Mouse (Mus musculus) brain, embryonic 14.5 days (tissue): ENCODE measurements around the gene Tnfsf12. TPM values are rescaled to one million over a fixed set of nuclear protein-coding genes. Genes with fewer than 3 reads are reported as not detected.

ENCODE experiments used
- DNase-seq: peaks from one replicate; pipeline ENCODE4 v3.0.0-alpha.2; 2011; ENCODE audit warnings: low read depth
- CTCF ChIP-seq: fragments of 200-500 bp; IDR thresholded peaks from 2 replicates; pipeline ENCODE4 v1.5.1; 2012; ENCODE audit warnings: inconsistent platforms, mild to moderate bottlenecking, moderate library complexity, borderline replicate concordance; ENCODE audit not compliant: insufficient read depth, insufficient read length; ENCODE audit errors: extremely low read depth
- POLR2A ChIP-seq: fragments of 200-500 bp; IDR thresholded peaks from 2 replicates; pipeline ENCODE4 v1.6.1; 2012; ENCODE audit warnings: mild to moderate bottlenecking, inconsistent platforms, borderline replicate concordance; ENCODE audit not compliant: poor library complexity, insufficient read depth, insufficient read length, severe bottlenecking; ENCODE audit errors: extremely low read depth
- polyA plus RNA-seq: library from polyadenylated mRNA; depleted of rRNA; stranded (reverse); fragments of >200 nt; gene quantifications from 2 replicates; pipeline ENCODE4 v1.2.3, GENCODE M21; 2012

Gene Tnfsf12
- polyA plus RNA-seq, 1 experiment: 6.0 TPM

DNA sequence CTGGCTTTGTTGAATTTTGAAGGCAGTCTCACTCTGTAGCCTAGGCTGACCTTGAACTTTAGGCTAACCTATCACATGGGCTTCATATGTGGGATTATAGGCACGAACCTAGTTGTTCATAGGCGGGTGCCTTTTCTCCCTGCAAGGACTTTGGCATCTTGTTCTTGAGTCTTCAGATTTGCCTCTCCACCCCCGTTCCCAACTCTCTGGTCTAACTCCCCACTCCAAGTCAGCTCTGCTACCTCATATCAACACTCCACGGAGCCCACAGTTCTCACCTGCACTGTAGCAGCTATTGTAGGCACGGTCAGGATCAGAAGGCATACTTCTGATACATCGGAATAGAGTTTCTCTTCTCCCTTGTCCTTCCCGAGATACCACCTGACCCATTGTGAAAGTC lies 12.1 kb downstream of the Tnfsf12 start:
- no peak for DNase-seq
- TF ChIP-seq CTCF (no peak), POLR2A (no peak)

- TF ChIP-seq CTCF (peak; percentile 92), POLR2A (0 out of 2 replicates have a peak, but pooled peaks have one; percentile 12)
- DNase-seq: peak; percentile 97
Measured at GRCm38 (mm10) chr11:69682840-69683533, 12.7 kb downstream of the Tnfsf12 start.

DNA sequence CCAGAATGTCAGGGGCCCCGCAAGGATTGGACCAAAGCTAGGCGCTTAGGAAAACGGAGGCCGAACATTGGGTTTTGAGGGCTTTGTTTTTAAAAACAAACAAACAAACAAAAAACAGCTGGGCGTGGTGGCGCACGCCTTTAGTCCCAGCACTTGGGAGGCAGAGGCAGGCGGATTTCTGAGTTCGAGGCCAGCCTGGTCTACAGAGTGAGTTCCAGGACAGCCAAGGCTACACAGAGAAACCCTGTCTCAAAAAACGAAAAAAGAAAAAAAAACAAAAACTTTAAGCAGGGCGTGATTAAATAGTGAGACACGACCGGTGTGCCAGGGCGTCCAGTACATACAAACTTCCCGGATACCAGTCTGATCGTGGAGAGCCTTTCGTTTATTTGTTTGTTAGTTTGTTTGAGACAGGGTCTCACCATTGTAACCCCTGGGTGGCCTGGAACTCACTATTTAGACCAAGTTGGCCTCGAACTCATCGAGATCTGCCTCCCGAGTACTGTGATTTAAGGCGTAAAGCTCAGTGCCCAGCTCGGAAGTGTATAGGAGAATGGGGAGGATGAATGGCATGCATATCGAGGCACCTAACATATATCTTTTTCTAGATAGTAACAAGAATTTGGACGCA lies 13.3 kb downstream of the Tnfsf12 start:
- no peak for TF ChIP-seq CTCF
- TF ChIP-seq POLR2A: no peak
- no peak for DNase-seq

GRCm38 (mm10) chr11:69681314-69682208 lies 14.1 kb downstream of the Tnfsf12 start, which contains the start of gene Senp3:
TSS of gene Senp3 (minus strand) at chr11:69682084.
- peak; percentile 99 for DNase-seq

DNA sequence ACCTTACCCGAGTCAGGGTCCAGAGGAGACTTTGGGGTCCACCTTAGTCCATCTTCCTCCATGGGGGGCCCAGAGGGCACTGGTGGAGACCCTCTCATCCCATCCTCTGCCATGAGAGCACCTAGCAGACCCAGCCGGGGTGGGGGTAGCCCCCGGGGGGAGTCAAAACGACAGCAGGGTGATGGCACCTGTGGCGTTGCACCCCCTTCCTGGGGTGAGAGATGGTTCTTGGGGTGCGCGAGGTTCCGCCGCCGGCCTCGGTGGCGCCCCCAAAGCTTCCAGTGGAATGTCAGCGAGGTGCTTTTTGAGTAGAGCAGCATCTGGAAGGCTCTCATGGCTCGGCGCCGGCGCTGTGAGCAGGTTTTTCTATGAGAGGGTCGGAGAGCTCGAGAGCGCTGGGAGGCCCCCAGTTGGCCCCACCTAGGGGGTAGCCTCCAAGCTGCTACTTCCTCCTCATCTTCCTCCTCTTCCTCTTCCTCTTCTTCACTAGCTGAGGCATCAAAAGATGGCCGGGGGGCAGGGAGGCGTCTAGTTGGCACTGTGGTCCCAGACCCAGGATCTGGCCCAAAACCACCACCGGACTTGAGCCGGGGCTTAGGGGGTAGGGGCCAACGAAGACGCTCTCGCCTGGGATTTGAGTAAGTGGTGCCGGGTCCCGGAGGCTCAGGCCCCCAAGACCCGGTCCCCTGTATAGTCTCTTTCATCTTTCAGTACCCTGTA lies 15.4 kb downstream of the Tnfsf12 start:
- TF ChIP-seq POLR2A: no peak
- no peak for TF ChIP-seq CTCF
- DNase-seq: no peak

More at GRCm38 (mm10) chr11:69681314-69682208, 14.1 kb downstream of the Tnfsf12 start, which contains the start of gene Senp3:
- no peak for TF ChIP-seq CTCF
- TF ChIP-seq POLR2A: peak; percentile 72

DNA sequence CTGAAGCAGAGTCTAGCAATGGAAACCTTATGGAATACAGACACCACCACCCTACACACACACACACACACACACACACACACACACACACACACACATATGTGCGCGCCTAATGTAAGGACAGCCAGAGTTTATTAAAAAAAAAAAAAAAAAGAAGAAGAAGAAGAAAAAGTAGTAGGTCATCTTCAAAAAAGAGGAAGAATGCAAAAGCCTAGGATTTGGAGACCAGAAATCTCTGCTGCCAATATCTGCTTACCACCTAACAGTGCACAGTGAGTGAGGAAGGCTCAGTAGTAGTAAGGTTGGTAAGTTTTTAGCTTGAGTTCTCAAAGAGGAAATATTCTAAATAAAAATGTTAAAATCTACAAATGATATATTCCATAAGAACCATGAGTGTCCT lies 16.5 kb downstream of the Tnfsf12 start:
- TF ChIP-seq CTCF: no peak
- TF ChIP-seq POLR2A: no peak
- no peak for DNase-seq

DNA sequence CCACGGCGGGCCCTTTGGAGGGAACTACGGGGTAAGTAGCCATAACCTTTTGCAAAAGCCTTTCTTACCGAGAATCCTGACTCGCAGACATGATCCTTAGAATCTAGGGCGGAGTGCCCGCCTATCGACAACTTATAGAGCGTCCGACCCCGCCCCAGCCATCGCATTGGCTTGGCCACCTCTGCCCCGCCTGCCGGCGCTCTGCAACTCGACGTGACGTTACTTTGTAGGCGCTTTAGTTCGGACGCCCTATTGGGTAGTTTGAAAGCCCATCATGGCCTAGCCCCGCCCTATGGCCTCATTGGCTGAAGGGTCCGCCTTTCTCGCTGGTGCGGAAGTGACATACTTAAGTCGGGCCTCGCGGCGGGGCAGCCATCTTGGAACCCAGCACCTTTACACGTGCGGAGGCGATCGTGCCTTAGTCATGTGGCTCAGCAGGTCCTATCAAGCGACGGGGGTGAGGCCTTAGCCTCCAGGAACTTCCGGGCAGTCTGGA lies 23.4 kb downstream of the Tnfsf12 start, which contains the start of gene Eif4a1:
TSS of gene Eif4a1 (minus strand) at position 213 of the 496 bp plus-strand sequence.
- peak; percentile 80; the same call in 1 of the 2 replicates for TF ChIP-seq POLR2A
- no peak for TF ChIP-seq CTCF
- DNase-seq: peak; percentile 100

GRCm38 (mm10) chr11:69671726-69672124 lies 23.9 kb downstream of the Tnfsf12 start:
- DNase-seq: no peak
- TF ChIP-seq CTCF (no peak), POLR2A (no peak)

GRCm38 (mm10) chr11:69670786-69671725 lies 24.6 kb downstream of the Tnfsf12 start:
- peak; percentile 98 for DNase-seq
- TF ChIP-seq POLR2A: peak; percentile 49; the same call in 1 of the 2 replicates
- TF ChIP-seq CTCF: no peak
